Mouse (Mus musculus): Measurements from ENCODE around the gene Tifab. TPM values are rescaled to one million over a fixed set of nuclear protein-coding genes. Genes with fewer than 3 reads are reported as not detected.
"Not testable (repeated sequence)": the region's sequence is repeated elsewhere in the genome, so short reads cannot be mapped to it uniquely, and the experiment has no call there.

Gene Tifab
- total RNA-seq (2021) = 1 to 10 TPM; 1.8 to 2.3 TPM

DNA sequence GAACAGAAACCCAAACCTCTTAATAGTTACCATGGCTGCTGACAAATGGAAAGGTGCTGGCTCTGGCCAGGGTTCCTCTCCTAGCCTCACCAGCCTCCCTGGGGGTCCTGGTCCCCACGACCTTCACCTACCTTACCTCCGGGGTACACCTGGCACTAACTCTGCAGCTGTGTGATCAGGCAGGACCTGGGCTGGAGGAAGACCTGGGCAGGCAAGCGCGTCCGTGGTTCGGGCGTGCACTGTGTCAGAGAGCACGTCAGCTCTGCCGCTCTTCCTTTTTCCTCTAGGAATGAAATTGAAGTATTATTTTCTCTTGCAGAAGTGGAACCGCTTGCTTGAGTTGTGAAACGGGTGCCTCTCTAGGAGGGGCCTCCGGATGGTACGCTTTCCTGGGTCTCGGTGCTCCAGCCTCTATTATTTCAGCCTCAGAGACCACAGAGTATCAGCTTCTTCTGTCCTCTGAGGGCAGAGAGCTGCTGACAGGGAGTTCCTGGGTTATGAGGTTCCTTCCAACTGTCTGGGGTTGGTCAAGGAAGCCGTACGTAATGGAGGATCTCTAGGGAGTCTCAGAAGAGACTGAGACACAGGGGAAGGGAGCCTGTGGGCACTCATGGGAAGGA, at the start of gene Tifab:
TSS of gene Tifab (minus strand) at position 470 of the 620 bp plus-strand sequence.
- no peak for DNase-seq (ENCODE audit: low spot score in 2 of 2)
- intact Hi-C loops (cut with DNase I) = no loop called here

DNA sequence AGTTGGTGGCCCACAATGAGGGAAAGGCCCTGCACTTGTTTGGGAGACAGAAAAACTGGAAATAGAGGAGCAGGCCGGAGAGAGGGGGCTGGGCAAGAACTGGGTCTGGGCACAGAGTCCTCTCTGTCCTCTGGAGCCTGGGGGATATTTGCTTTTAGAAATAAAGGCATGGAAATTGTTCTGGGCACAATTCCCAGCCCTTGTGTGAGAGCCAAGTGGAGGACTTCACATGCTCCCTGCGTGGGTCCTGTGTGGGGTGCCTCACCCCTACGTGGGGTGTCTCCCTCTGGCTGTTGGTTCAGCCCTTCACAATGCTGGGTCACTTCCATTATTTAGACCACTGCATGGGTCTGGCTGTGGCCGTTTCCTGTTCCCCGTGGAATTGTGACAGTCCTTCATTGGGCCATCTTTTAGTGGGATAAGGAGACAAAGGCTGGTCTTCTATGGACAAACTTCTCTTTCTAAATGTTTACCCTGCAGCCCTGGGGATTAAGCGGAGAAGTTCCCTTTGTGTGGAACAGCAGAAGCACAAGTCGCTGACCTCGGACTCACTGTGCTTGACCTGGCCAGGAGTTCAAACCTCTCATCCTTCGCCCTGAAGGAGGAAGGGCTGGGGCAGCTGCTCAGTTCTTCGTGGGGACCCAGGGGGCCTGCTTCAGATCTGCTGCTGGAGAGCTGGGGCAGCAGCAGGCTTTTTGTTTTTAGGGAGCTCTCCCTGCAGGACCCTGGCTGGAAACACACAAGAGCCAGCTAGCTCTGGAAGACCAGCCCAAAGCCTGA, 47.7 kb upstream of the Tifab start:
- intact Hi-C loops (cut with DNase I) = no loop called here
- DNase-seq (ENCODE audit: low spot score in 2 of 2) = peak; percentile 28 to 46

DNA sequence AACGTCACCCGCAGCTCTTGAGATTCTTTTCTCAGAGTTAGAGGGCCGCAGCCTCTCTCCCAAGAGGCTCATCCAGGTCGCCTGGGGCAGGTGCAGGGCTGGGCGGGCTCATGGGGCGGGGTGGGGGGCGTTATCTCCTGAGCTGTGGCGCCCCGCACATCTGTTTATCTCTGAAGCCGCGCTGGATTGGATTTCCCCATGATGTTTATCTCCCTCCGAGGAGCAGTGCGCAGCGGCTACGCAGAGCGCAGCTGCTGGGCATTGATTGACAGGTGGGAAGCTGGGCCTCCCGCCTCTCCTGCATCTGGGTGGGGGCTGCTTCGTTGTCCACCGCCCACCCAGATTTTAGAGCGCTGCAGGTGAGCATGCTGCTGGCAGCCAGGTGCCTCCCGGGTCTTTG, 44.9 kb upstream of the Tifab start:
- intact Hi-C loops (cut with DNase I) = loop anchor here (5.0 kb wide), 1 partner anchor 34 kb away; no protein-coding TSS in a partner anchor
- DNase-seq (ENCODE audit: low spot score in 2 of 2) = no peak

GRCm38 (mm10) chr13:56222849-56223246, 44.2 kb upstream of the Tifab start:
- DNase-seq (ENCODE audit: low spot score in 2 of 2) = no peak
- intact Hi-C loops (cut with DNase I) = loop anchor here (5.0 kb wide), 1 partner anchor 34 kb away; no protein-coding TSS in a partner anchor

GRCm38 (mm10) chr13:56221995-56222848, 43.5 kb upstream of the Tifab start:
- intact Hi-C loops (cut with DNase I) = loop anchor here (5.0 kb wide), 1 partner anchor 35 kb away; no protein-coding TSS in a partner anchor

DNA sequence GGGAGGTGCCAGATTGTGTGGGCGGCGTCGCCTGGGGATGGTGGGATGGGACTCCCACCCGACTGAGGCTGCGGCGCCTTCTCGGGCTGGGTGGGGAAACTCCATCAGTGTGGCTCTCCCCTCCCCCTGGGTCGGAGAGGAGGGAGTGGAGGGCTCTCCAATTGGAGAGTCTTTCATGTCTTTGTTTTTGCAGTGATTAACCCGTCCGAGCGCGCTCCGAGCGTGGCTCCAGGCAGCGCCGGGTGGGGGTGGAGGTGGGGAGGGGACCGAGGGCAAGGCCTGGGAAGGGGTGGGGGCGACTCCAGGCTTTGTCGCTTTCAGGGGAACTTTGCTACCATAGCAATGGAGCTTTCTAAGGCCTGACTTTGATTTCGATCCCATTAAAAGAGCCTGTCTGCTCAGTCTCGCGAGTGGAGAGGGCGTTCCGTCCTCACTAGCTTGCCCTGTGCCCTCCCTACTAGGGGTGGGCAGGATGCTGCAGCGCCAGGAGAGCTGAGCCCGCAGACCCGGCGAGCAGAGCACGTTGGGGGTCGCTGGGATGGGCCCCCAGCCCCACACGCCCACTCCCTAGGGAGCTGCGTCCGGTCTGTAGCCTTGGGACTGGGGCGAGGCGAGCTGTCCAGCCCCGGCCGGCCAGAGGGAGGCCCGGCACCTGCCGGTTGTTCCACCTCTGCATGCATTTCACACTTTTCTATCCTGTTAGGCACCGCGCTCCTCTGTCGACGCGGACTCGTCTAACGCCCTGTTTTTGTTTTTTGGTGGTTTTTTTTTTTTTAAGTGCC, 42.6 kb upstream of the Tifab start:
- intact Hi-C loops (cut with DNase I) = loop anchor here (5.0 kb wide), 1 partner anchor 36 kb away; no protein-coding TSS in a partner anchor
- no peak for DNase-seq (ENCODE audit: low spot score in 2 of 2)

More at GRCm38 (mm10) chr13:56221995-56222848, 43.5 kb upstream of the Tifab start:
- DNase-seq (ENCODE audit: low spot score in 2 of 2) = peak in 1 of 2 experiments; percentile 19

DNA sequence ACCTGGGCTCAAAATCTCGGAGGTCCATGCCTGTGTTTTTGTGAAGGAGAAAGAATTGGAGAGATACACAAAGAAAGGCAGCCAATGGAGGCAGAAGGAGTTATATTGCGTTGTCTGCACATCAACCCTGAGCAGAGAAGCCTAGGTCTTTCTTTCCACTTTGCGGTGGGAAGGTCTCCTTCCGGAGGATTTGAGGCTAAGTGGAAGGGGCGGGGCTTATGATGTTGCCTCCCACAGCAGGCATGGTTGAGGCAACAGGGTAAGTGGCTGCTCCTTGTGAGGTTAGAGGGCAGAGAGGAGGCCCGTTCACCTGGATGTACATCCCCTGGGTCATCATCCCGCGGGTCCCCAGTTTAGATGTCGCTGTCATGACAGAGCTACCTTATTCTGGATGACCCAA, 40.6 kb upstream of the Tifab start:
- no peak for DNase-seq (ENCODE audit: low spot score in 2 of 2)
- intact Hi-C loops (cut with DNase I) = no loop called here

DNA sequence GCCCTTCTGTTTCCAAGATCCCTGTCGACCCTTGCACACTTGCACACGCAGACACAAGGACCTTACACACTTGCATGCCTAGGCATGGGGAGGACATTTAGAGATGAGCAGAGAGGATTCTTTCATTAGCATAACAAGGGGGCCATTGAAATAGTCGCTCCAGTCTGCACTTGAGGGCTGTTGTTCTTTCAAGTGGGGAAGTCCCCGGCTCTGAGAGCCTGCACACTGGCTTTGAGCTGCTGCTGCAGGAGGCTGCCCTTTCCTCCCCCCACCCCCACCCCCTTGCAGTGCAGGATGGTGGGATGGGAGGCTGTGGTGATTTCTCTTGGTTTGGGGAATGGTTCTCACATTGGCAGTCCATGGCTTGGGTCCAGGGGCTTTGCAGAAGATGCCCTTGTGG, 37.4 kb upstream of the Tifab start:
- no peak for DNase-seq (ENCODE audit: low spot score in 2 of 2)
- intact Hi-C loops (cut with DNase I) = no loop called here

GRCm38 (mm10) chr13:56214633-56215032, 35.9 kb upstream of the Tifab start:
- DNase-seq (ENCODE audit: low spot score in 2 of 2) = no peak
- intact Hi-C loops (cut with DNase I) = no loop called here

GRCm38 (mm10) chr13:56209067-56209411, 30.4 kb upstream of the Tifab start:
- intact Hi-C loops (cut with DNase I) = no loop called here
- DNase-seq (ENCODE audit: low spot score in 2 of 2) = no peak

GRCm38 (mm10) chr13:56208225-56209066, 29.8 kb upstream of the Tifab start:
- DNase-seq (ENCODE audit: low spot score in 2 of 2) = no peak
- intact Hi-C loops (cut with DNase I) = no loop called here

DNA sequence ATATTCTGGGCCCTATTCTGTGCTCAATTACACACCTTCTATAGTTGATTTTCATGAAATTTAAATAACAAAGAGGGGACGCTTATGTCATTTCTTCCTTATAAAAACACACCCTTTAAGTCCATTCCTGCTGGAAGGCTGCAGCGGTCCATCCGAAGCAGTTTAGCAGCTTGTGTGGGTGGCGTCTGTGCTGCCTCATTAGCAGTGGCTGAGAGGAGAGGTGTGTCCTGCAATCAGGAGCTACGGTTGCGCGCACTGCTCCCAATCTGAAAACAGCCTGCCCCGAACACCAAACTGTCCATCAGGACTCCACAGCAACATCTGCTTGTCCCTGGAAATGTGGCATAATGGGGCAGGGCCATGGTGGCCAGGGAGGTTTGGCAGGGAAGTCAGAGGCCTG, 20.8 kb upstream of the Tifab start:
- intact Hi-C loops (cut with DNase I) = no loop called here

DNA sequence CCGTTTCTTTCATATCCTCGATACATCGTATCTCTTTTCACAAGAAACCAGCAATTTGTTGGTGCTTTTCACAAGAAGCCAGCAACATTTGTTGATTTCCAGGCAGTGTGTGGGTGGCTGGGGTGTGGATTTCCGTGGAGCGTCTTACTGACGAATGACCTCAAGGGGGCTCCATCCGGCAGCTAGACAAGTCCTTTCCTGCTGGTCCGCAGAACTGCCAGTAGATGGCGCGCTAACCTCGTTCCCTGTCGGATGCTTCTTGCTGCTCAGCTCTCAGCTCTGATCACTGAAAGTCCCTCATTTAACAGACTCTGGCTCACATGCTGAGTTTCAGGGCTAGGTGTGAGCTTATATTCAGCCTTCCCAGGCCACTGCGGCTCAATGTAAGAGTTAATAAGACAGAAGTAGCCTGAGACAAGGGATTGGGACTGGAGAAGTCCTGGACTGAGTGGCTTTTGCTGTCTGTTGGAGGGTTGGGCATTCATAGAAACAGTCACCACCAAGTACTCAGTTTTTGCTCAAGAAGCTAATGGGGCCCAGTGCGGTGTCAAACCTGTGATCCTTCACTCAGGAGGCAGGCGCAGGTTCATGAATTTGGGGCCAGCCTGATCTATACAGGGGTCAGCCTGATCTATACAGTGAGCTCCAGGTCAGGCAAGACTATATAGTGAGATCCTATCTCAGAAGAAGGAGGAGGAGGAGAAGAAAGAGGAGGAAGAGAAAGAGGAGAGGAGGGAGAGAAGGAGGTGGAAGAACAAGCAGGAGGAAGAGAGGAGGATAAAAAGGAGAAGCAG, 19.0 kb upstream of the Tifab start:
- DNase-seq (ENCODE audit: low spot score in 2 of 2) = peak; percentile 82 to 85
- intact Hi-C loops (cut with DNase I) = loop anchor here (1.0 to 2.0 kb wide), 2 partner anchors 69 to 231 kb away; no protein-coding TSS in a partner anchor

More for the DNA sequence above, 20.8 kb upstream of the Tifab start:
- DNase-seq (ENCODE audit: low spot score in 2 of 2) = no peak

DNA sequence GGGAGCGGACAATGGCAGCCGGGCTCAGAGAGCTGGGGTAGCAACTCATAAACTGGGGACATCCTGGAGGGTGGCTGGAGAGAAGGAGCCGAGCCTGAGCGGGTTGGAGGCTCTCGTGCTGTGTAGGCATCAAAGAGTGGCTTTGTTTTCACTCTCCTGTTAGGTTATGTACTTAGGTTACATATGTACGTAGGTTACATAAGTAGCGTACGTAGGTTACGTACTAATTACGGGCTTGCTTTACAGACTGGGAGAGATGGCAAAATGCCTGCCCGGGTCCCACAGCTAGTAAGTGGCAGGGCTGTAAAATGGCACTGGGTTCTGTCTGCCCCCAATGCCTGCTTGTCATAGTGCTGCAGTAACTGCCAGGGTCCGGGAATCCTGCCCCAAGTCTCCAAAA, 18.3 kb upstream of the Tifab start:
- intact Hi-C loops (cut with DNase I) = loop anchor here (1.0 to 2.0 kb wide), 2 partner anchors 69 to 232 kb away; no protein-coding TSS in a partner anchor
- DNase-seq (ENCODE audit: low spot score in 2 of 2) = no peak

DNA sequence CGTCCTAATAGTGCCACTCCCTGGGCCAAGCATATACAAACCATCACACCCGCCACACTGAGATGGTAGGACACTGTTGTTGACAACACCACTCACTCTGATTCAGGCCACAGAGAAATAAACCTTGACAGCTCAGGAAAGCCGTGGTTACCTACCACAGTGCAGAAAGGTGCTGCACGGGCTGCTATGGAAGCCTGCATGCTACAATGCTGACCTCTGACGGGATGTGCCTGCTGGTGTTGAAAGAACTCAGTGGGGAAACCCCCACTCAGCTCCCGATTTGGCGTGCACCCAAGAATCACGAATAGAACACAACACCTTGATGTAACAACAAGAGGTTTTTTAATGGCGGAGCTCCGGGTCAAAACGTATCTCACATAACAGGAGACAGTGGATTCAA, 17.1 kb upstream of the Tifab start:
- intact Hi-C loops (cut with DNase I) = loop anchor here (2.0 kb wide), 1 partner anchor 233 kb away; no protein-coding TSS in a partner anchor
- DNase-seq (ENCODE audit: low spot score in 2 of 2) = not testable (repeated sequence)

- intact Hi-C loops (cut with DNase I); DNase-seq (ENCODE audit: low spot score in 2 of 2): not testable (repeated sequence)
Measured at GRCm38 (mm10) chr13:56194181-56194580, 15.5 kb upstream of the Tifab start.

GRCm38 (mm10) chr13:56191225-56191624, 12.5 kb upstream of the Tifab start:
- intact Hi-C loops (cut with DNase I) = no loop called here
- no peak for DNase-seq (ENCODE audit: low spot score in 2 of 2)

Measured in left cerebral cortex, postnatal 36 days (tissue).